Mouse (Mus musculus) left cerebral cortex, adult 2 months (tissue): ENCODE measurements around the gene Olah. TPM values are rescaled to one million over a fixed set of nuclear protein-coding genes. Genes with fewer than 3 reads are reported as not detected.

ENCODE experiments used
- DNase-seq, 2 experiments: peaks; one replicate each; pipeline ENCODE4 v3.0.0; 2021 to 2022; ENCODE audit warnings: low spot score in 2 of 2, mixed read lengths in 1 of 2; ENCODE audit errors: extremely low spot score in 1 of 2
- H3K27ac ChIP-seq: fragments of 200-600 bp; 2 replicates; pipeline ENCODE4 v1.8.1; 2022
- H3K4me3 ChIP-seq: fragments of 200-600 bp; 2 replicates; pipeline ENCODE4 v1.8.1; 2022
- CTCF ChIP-seq: fragments of 200-600 bp; IDR thresholded peaks from 2 replicates; pipeline ENCODE4 v1.8.1; 2022; ENCODE audit warnings: antibody characterized with exemption, mild to moderate bottlenecking, moderate library complexity
- intact Hi-C: fragments of 180-260 bp; cut with DNase I; formaldehyde crosslinking; loops from one replicate; pipeline ENCODE4 v1.15.1; 2025
- total RNA-seq, 2 experiments: library from RNA; stranded (reverse); gene quantifications; 2 replicates each; pipeline ENCODE4 v1.2.3; 2021

The Olah gene
- total RNA-seq, 2 experiments from 2014 or later: not detected

GRCm38 (mm10) chr2:3414241-3414640 is 17.2 kb upstream of the Olah start:
- peak; percentile 37 to 64 for DNase-seq
- Histone ChIP-seq H3K27ac (no peak overlapping the region), H3K4me3 (no peak overlapping the region)
- intact Hi-C loops: loop anchor here (2.0 to 10.0 kb wide), 2 partner anchors 65 to 299 kb away; partner anchors contain the start of gene Fam171a1
- peak; percentile 77 for TF ChIP-seq CTCF

- no peak overlapping the region for H3K27ac ChIP-seq
- TF ChIP-seq CTCF: no peak
- DNase-seq: no peak
- intact Hi-C loops: loop anchor here (2.0 kb wide), 1 partner anchor 55 kb away; no protein-coding TSS in a partner anchor
- no peak overlapping the region for H3K4me3 ChIP-seq
These were observed 10.7 kb upstream of the Olah start for GRCm38 (mm10) chr2:3407756-3408155.

- intact Hi-C loops: loop anchor here (2.0 kb wide), 1 partner anchor 53 kb away; no protein-coding TSS in a partner anchor
- no peak for DNase-seq
- Histone ChIP-seq H3K27ac (no peak overlapping the region), H3K4me3 (no peak overlapping the region)
- no peak for TF ChIP-seq CTCF
These were observed 9.0 kb upstream of the Olah start for GRCm38 (mm10) chr2:3405981-3406380.

- TF ChIP-seq CTCF: no peak
- intact Hi-C loops: no loop called here
- DNase-seq: no peak
- Histone ChIP-seq H3K4me3 (no peak overlapping the region), H3K27ac (no peak overlapping the region)
These were observed 5.1 kb downstream of the Olah start for GRCm38 (mm10) chr2:3391945-3392344.

GRCm38 (mm10) chr2:3387105-3387860 is 9.7 kb downstream of the Olah start:
- intact Hi-C loops: no loop called here
- no peak for TF ChIP-seq CTCF
- H3K27ac ChIP-seq: no peak overlapping the region
- DNase-seq: no peak
- H3K4me3 ChIP-seq: no peak overlapping the region

GRCm38 (mm10) chr2:3365127-3365526 is 31.9 kb downstream of the Olah start:
- TF ChIP-seq CTCF: no peak; the same call in 1 of the 2 replicates
- no peak overlapping the region for H3K4me3 ChIP-seq
- no peak overlapping the region for H3K27ac ChIP-seq
- no peak for DNase-seq
- intact Hi-C loops: no loop called here

GRCm38 (mm10) chr2:3361067-3361466 is 35.9 kb downstream of the Olah start:
- no peak overlapping the region for H3K4me3 ChIP-seq
- H3K27ac ChIP-seq: no peak overlapping the region
- DNase-seq: no peak
- intact Hi-C loops: no loop called here
- no peak for TF ChIP-seq CTCF

- intact Hi-C loops: no loop called here
- TF ChIP-seq CTCF: no peak
- Histone ChIP-seq H3K27ac (no peak overlapping the region), H3K4me3 (no peak overlapping the region)
- no peak for DNase-seq
These were observed 39.1 kb downstream of the Olah start for GRCm38 (mm10) chr2:3357887-3358286.

GRCm38 (mm10) chr2:3356311-3356710 is 40.7 kb downstream of the Olah start:
- no peak for DNase-seq
- intact Hi-C loops: no loop called here
- TF ChIP-seq CTCF: no peak
- H3K27ac ChIP-seq: no peak overlapping the region
- no peak overlapping the region for H3K4me3 ChIP-seq

GRCm38 (mm10) chr2:3355793-3356192 is 41.2 kb downstream of the Olah start:
- Histone ChIP-seq H3K4me3 (no peak overlapping the region), H3K27ac (no peak overlapping the region)
- intact Hi-C loops: no loop called here
- TF ChIP-seq CTCF: no peak
- no peak for DNase-seq

- intact Hi-C loops: loop anchor here (2.0 kb wide), 1 partner anchor 54 kb away; no protein-coding TSS in a partner anchor
- no peak for DNase-seq
- H3K27ac ChIP-seq: no peak overlapping the region
These were observed 43.9 kb downstream of the Olah start for GRCm38 (mm10) chr2:3353160-3353559.

GRCm38 (mm10) chr2:3348919-3349318 is 48.1 kb downstream of the Olah start:
- DNase-seq: no peak
- Histone ChIP-seq H3K27ac (no peak overlapping the region), H3K4me3 (no peak overlapping the region)
- TF ChIP-seq CTCF: peak; percentile 92
- intact Hi-C loops: loop anchor here (2.0 to 10.0 kb wide), 4 partner anchors 66 to 1516 kb away; no protein-coding TSS in a partner anchor

More at GRCm38 (mm10) chr2:3353160-3353559, 43.9 kb downstream of the Olah start:
- H3K4me3 ChIP-seq: no peak overlapping the region
- TF ChIP-seq CTCF: no peak
